Mouse (Mus musculus) erythroid progenitor cell, adult 5-6 weeks (primary cell): ENCODE results near the gene Zfp423. TPM values are rescaled to one million over a fixed set of nuclear protein-coding genes. Genes with fewer than 3 reads are reported as not detected.

Experiments used
- ATAC-seq: replicated peaks from 2 replicates; pipeline ENCODE4 v1.8.0; 2016; ENCODE audit warnings: moderate number of reproducible peaks, mild to moderate bottlenecking, moderate TSS enrichment, inconsistent platforms; ENCODE audit not compliant: poor library complexity, low FRiP score, severe bottlenecking
- total RNA-seq, 2 experiments: library from RNA; stranded (forward) in 1 of 2; stranded (reverse) in 1 of 2; fragments of 150-400 nt in 1 of 2; fragments of 186-747, 209-891 nt in 1 of 2; gene quantifications; 2 replicates each; pipeline versions ENCODE4 v1.2.3 to v1.2.4; 2015 to 2017; ENCODE audit warnings: low replicate concordance in 2 of 2

Zfp423 gene
- total RNA-seq (2015; ENCODE audit: low replicate concordance) (0.42 TPM in 1 of 2 replicates, not detected in the other), total RNA-seq (2017; ENCODE audit: low replicate concordance) (not detected in 2 replicates)

DNA sequence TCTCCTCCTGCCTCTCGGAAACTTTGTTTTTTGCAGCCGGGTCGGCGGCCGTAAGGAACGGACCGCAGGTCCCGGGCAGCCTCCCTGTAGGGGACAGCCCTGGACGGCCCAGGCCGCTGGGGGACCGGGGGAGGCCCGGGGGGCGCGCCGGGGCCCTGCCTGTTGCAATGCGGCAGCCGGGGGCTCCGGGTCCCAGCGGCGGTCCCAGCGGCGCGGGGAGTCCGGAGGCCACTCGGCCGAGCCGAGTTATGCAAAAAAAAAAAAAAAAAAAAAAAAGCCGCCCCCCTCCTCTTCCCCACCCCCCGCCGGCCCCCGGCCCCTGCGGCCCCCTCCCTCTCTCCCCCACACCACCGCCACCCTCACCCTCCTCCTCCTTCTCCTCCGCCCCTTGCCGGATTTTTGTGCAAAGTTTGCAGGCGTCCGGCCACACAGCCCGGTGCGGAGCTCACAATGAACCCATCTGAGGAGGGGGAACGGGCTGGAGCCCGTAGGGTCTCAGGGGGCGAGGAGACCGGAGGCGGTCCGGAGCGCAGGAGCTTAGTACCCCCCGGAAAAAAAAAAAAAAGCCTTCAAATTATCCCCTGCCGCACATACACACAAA is at the start of gene Zfp423:
TSS of gene Zfp423 (minus strand) at position 276 of the 601 bp plus-strand sequence.
- no peak for ATAC-seq

DNA sequence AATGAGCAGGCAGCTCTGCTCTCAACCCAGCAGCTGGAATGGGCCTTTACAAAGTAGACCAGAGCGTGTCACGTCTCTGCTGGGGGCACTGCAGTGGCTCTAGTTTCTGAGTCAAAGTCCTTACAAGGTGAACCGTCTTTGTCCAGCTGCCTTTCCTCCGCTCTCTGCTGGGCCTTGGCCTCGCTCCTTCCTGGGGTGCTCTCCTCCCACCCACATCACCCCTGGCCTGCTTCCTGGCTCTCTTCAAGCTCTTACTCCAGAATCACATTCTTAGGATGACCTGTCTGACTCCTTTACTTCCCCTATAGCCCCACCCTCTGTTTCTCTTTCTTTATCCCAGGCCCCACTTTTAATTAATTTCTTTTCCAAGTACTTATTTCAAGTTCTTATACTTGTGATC is 47.4 kb upstream of the Zfp423 start:
- no peak for ATAC-seq

DNA sequence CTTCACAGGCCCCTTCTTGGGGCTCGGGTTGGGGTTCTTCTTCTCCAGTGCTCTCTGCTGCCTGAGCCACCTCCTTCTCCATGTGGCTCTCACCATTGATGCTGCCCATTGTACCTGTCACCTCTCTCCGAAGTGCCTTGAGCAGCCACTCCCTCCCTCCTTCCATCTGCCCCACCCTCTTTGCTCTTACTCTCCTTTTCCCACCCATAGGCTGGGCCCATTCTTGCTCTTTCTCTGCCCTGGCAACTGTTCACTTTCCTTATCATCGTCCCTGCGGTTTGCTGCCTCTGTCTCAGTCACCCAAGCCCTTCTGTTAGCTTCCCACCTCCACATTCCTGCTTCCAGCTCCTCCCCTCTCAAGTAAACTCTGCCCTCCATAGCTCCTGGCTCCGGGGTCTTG is 25.4 kb upstream of the Zfp423 start:
- ATAC-seq: no peak

DNA sequence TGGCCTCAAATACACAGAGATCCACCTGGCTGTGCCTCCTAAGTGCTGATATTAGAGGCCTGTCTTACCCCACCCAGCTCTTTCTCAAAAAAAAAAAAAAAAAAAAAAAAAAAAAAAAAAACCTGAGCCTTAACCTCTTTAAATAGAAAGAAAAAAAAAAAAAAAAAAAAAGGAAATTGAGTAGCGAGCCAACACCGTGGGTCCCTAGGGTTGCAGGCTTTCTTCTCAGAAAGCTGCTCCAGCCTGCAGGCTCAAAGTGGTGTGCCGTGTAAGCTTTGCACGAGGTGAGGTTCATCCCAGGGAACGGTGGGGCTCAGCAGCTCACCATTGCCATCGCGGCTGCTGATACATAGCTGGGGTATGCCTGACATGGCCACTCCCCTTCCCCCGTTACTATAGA is 24.6 kb upstream of the Zfp423 start:
- no peak for ATAC-seq

DNA sequence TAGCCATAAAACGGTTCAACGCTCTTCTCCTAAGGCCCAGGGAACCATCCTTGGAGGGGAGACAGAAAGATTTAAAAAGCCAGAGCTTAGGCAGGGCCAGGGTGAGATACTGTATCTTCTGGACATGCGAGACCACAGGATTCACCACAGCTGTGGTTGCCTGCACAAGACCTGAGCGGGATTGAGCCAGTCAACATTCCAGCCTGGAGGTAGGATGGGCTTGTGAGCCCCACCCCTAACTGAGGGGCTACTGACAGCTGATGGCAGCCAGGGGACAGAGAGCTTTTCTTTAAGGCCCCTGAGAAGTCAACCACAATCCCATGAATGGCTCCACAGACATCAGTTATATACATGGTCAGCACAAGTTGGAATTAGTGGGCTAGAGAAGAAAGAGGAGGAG is 23.5 kb upstream of the Zfp423 start:
- ATAC-seq: no peak

DNA sequence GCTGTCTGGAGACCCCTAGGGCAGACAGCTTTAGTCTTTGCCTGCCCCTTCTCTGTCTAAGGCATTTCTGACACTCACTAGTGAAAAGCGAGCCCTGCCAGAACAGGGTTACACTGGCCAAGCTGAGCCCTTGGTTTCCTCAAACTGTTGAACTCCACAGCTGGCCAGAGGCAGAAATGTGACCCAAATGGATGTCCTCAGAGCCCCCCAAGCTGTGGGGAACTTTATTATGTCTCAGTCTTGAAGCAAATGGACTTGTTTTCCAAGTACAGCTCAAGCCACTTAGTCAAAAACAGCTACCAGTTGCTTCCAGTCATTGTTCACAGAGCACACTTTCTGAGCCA is 16.0 kb upstream of the Zfp423 start:
- ATAC-seq: no peak

DNA sequence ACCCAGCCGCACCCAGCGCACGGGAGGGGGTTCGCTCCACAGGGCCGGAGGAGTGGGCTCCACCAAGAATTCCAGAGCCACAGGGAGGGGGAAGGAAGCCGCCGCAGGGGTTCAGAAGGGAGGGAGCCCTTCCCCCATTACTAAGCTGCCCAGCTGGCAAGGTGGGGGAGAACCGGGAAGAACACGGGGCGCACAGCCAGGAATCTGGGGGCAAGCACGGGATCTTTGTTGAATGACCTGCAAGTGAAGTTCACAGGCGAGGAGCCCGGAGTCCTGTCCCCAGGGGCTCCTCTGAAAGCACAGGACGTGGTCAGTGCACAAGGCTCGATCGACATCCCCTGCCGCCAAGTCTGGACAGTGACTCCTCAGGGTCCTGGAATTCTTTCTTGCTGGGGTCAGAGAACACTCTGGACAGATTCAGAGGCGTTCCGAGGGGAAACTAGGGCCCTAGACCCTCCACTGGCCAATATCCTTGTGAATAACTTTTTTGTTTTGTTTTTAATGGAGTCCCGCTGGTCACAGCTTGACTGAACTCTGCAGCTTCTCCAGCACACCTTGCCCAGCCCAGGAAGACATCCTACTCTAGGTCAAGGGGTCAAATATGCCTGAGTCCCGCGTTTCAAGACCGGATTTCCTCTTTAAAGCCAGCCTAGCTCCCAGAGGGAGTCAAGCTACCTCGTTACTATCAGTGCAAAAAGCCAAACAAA is 15.5 kb upstream of the Zfp423 start:
- ATAC-seq: no peak

DNA sequence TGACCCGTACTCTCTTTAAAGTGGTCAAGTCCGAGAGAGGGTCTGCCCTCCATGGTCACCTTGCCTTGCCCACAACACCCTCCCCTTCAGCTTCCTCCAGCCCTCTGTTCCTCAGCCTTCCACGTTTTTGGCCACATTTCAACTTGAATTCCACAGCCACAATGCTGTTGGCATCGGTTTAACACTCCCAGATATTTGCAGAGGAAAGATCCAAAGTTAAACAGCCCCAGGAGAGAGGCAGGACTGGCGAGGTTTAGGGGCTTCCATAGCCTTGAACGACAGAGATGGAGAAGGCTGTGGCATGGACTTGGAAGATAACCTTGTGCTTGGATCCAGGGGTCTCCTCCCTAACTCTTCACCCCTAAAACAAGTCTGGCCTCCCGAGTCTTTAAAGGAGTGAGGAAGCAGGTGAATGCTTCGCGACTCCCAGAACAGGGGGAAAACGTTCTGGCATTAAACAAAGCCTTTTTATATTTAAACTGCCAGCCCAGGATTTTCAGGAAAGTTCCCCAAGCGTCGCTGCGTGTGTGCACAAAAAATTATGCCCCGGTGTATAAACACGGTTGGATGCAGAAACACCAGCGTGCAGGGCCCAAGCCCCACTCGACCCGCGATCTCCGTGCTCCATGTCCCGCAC is 14.8 kb upstream of the Zfp423 start:
- no peak for ATAC-seq

DNA sequence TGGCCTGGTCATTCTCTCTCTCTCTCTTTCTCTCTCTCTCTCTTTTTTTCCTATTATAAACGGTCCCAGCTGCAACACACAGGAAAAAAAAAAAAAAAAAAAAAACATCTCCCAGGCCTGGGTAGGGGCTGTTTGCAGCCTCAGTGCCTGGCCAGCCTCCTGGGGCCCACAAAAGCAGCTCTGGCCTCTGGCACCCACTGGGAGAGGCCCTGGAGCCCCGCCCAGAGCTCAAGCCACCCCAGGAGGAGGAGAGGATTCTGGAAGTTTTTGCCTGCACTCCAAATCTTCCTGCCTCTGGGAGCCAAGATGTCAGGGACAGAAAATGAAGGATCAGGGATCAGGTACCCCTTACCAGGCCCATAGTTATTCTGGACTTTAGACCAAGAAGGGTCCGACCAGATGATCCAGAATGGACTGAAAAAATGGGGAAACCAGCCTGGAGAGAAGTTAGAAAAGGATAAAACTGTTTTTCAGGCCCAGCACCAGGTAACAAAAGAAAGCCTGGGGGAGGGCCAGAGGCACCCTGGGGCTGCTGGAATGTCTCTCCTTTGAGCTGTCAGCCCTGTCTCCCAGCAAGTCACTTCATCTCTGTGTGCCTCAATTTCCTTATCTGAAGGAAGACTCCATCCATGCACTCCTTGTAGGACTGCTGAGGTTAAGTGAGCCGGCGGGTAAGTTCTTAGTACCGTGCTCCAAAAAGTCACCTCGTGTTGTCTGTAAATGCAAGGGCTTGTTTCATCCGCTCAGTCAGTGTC is 8.6 kb upstream of the Zfp423 start:
- ATAC-seq: no peak

DNA sequence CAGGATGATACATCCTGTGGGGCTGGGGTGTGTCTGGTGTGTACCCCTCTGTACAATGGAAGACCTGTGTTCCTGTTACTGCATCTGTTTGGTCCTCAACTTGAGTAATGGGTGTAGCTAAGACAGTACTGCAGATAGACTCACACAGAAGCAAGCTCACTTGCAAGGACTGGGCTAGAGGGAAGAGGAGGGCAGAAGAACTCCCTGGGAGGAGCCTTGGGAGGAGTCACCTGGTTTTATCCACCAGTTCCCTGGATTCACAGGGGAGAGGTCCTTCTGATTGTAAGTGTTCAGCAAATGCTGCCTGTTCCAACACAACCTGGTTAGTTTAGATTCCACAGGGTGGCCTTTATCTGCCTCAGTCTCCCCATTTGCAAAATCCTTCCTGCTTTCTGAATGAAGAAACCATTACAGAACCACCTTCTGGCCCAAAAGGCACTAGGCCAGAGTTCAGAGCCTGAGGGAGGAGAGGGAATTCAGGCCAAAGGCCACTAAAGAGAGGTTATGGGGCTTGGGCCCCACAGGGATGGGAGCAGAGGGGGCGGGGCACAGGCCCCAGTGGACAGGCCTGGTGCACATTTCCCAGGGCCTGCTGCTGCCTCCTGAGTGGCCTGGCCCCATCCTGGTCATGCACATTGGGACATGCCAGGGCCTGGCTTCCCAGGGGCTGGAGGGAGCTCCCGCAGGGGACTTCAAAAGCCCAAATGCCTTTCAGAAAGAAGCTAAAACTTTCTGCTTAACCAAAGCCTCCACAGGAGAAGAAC is 7.8 kb upstream of the Zfp423 start:
- no peak for ATAC-seq

DNA sequence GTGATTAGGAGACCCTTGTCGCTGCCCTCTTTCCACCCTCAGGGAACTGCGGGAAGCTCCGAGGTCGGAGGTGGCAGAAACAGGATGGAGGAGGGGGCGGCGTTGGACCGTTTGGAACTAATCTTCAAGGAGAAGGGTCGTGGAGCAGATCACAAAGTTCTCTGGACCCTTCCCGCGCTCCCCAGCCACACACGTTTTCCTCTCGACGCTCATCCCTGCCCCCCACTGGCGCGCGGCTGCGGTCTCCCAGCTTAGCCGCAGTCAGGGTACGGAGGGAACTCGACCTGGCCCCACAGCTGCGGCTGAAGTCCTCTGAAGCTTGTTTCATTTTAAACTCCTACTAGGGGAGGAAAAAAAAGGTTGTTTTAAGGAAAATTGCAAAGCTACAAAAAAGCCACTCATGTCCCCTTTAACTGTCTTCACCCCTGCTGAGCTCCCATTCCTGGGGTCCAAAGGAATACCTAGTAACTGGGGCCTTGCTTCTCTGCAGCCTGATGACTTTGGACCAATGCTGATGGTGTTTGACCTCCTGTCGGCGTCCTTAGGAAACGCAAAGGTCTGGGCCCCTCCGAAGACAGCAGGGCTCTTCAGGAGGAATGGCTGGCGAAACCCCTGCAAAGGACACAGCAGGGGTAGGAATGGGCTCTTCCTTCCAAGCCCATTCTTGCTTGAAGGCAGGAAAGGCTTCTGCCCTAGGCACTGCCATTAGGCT is 3.3 kb upstream of the Zfp423 start:
- ATAC-seq: no peak

DNA sequence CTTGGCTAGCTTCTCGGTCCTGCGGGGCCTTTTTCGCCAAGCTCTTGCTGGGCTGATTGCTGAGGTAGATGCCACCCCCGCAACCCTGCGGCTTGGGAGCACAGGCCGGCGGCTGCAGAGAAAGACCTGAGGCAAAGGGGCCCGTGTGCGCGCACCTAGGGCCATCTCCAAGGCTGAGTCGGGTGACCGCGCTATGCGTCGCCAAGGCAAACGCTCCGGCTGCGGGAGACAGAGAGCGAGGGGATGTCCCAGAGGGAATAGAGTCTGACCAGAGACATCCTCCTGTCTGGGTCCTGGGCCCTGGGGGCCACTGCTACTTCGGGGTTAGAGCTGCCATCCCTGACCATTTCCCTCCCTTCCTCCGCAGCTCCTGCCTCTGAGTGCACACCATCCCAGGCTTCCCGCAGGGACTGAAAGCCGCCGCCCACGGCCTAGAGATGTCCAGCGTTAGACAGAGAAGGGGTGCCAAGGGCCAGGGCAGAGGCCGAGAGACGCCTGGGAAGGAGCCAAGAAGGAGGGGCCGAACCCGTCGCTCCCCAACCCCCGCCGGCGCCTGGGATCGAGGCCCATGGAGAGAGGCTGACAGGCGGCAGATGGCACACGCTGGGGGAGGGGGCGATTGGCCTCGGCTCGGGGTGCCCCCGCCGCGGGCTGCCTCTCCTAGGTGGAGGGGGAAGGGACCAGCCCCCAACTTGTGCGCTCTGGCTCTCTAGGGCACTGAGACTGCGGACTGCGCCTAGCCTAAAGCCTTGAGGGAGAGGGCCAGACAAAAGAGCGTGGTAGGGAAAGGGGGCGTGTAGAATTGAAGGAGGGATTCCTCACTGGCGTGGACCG is 2.5 kb upstream of the Zfp423 start:
- ATAC-seq: no peak

DNA sequence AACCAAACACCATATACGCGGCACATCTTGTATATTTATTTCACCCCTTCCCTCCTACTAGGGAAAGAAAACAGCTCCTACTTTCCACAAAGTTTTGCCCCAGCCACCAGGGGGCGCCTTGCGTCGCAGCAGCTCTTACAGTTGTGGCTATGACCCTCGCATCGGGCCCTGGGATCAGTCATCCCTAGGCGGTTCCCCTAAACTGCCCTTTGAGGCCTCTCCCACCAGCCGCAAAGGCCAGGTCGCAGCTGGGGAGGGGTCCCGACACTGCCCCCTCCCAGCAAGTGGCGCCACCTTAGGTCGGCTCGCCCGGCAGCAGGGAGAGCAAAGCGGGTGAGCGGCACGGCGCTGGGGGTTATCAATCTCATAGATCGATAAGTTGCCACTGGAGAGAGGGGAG is 1.7 kb upstream of the Zfp423 start:
- ATAC-seq: no peak

DNA sequence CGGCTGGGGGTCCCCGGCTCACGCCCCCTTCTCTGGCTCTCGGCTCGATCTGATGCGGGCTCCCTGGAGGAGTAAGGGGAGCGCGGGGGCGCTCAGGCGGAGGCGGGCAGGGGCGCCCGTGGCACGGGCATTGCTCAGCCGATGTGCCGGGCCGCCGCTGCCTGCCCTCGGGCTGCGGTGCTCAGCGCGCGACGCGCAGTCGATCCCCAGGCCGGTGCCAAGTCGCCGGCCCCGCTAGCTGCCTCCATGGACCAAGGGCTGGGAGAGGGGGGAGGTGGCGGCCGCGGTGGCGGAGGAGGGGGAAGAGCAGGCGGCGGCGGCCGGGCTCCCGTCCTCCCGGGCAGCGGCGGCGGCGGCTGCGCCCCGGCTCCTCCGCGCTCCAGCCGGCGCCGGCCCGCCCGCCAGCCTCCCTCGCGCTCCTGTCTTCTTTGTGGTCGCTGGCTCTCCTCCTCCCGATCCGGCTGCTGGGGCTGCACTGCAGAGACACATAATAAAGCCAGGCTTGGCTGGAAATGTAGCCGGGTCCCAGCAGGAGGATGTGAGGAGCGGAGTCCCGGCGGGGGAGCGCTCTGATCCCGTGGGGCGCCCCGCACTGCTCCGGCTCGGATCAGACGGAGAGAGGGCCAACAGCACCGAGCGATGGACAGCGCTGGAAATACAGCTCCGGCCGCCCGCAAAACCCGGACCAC is 810 bp upstream of the Zfp423 start:
- ATAC-seq: no peak

DNA sequence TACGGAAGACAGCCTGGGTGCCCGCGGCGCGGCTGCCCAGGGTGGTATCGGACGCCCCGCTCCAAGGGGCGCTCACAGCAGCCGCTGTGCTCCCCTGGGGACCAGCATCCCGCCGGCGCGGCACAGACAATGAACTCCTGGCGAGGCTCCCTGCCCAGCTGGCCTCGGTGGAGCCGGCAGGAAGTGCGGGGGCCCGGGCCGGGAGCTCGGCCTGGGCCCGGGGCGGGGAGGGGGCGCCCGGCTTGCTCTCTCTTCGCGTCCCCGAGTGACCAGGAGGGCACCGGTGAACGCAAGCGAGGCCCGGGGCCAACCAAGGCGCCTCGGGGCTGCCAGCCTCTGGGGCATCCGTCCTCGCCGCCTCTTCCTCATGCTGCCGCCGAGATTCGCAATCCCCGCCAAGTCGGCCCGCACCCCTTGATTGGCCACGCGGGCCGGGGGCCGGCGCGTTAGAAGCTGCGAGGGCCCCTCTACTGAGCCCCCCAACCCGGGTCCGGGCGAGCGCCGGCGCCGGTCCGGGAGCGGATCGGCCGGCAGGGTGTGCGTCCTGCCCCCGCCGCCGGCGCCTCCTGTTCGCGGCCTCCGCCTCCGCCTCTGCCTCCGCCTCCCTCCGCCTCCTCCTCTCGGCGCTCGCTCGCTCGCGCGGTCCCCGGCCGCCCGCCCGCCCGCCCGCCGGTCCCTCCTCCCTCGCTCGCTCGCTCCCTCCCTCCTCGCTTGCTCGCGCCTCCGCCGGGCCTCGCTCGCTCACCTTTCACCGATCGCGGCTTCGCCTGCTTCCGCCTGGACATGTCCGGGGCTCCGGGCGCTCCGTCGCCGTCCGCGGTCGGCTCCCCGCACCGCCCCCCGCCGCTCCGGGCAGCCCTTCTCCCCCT is 710 bp downstream of the Zfp423 start:
- ATAC-seq: no peak

DNA sequence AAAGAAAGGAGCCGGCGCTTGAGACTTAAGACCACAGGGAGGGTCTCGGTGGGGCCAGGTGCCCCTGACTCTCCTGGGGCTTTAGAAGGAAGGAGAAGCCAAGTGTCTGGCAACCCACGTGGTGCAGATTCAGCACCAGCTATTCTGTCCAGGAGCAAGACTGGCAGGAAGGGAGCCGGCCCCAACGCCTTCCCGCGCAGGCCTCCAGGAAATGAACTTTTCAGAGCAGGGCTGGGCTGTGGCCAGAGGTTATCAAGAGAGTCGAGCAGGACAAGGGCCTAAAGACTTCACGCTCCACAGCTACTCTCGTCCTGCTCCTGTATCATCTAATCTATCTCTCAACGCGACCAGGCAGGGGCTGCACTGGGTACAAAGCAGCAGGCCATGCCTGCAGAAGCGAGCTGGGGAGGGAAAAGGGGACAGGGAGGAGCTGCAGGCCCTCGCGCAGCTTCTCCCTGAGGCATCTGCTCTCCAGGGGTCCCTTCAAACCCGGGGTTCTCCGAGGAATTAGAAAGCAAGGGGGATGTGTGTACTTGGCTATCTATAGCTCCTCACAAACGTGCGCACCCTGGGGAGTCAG is 1.4 kb downstream of the Zfp423 start:
- no peak for ATAC-seq

DNA sequence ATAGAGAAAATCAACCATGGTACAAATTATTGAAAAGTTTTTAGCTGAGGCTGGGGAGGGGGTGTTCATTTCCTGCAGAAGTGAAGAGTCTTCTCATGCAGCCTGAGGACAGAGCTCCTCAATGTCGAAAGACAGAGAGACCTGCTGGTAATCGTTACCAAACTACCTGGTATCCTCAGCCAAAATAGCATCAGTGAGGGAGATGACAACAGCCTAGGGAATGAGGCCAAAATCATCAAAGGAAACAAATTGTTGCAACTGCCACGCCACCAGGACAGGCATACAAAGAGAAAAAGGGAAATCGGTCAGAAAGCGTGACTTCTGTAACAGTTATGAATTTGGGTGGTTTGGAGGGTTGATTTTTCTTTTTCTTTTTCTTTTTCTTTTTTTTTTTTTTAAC is 3.4 kb downstream of the Zfp423 start:
- ATAC-seq: no peak
